Mouse (Mus musculus) myocyte (in vitro differentiated cells): ENCODE data around the gene Tbc1d9b.

Experiments
- E2F4 ChIP-seq: IDR thresholded peaks from one replicate; pipeline ENCODE4 v1.6.1; 2011; ENCODE audit warnings: mild to moderate bottlenecking, control low read depth, moderate library complexity; ENCODE audit not compliant: insufficient read depth
- POLR2A ChIP-seq: IDR thresholded peaks from one replicate; pipeline ENCODE4 v1.6.1; 2011; ENCODE audit warnings: low read depth, mild to moderate bottlenecking, control low read depth, moderate library complexity; ENCODE audit not compliant: insufficient read length
- SRF ChIP-seq: IDR thresholded peaks from one replicate; pipeline ENCODE4 v1.6.1; 2011; ENCODE audit warnings: low read depth; ENCODE audit not compliant: control insufficient read depth, insufficient read length
- TCF12 ChIP-seq: IDR thresholded peaks from one replicate; pipeline ENCODE4 v1.6.1; 2011; ENCODE audit warnings: mild to moderate bottlenecking, control low read depth; ENCODE audit not compliant: poor library complexity, insufficient read depth, severe bottlenecking
- TCF3 ChIP-seq: IDR thresholded peaks from one replicate; pipeline ENCODE4 v1.6.1; 2011; ENCODE audit warnings: low read depth, control low read depth; ENCODE audit not compliant: insufficient read length
- USF1 ChIP-seq: IDR thresholded peaks from one replicate; pipeline ENCODE4 v1.6.1; 2011; ENCODE audit warnings: low read depth, mild to moderate bottlenecking, control low read depth, moderate library complexity

DNA sequence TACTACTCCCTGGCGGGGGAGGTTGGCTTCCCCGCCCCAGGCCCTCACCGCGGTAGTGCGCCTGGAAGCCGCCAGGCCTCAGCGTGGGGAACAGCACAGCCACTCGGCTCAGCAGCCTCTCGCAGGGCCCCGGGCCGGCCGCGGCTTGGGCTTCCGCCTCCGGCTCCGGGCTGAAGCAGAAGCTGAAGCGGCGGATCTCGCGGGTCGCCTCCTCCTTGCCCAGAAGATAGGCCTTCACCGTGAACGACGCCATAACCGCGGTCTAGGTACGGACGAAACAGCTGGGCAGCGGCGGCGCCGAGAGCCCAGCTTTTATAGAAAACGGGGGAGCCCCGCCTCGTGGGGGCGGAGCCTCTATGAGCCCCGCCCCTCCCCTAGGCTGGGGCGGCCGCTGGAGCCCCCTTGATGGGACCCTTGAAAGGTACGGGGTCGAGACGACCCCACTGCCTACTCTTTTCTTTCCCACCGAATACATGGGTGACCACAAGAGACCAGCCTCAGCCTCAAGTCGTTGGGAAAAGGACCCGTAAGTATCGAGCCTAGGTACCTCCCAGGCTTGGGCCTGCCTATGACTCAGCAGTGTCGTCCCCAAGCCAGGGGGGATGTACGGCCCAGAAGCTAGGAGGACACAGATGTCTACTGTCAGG lies 79.4 kb downstream of the Tbc1d9b start, which contains the start of the genes Sqstm1 and Mgat4b:
- peak; percentile 91 for TF ChIP-seq POLR2A
- TF ChIP-seq TCF3: no peak
- no peak for TF ChIP-seq TCF12
- TF ChIP-seq USF1: no peak
- TF ChIP-seq E2F4: no peak
- TF ChIP-seq SRF: no peak
